Mouse (Mus musculus): Measurements from ENCODE around the gene Pecam1.
"Not testable (repeated sequence)": the region's sequence is repeated elsewhere in the genome, so short reads cannot be mapped to it uniquely, and the experiment has no call there.

Gene Pecam1

GRCm38 (mm10) chr11:106729656-106730055, 20.8 kb downstream of the Pecam1 start:
- DNase-seq (ENCODE audit: low spot score in 2 of 2), result no peak

GRCm38 (mm10) chr11:106728402-106729366, 21.7 kb downstream of the Pecam1 start:
- DNase-seq (ENCODE audit: low spot score in 2 of 2), result no peak

- no peak for DNase-seq (ENCODE audit: low spot score in 2 of 2)
Observed at GRCm38 (mm10) chr11:106727967-106728366, 22.5 kb downstream of the Pecam1 start.

DNA sequence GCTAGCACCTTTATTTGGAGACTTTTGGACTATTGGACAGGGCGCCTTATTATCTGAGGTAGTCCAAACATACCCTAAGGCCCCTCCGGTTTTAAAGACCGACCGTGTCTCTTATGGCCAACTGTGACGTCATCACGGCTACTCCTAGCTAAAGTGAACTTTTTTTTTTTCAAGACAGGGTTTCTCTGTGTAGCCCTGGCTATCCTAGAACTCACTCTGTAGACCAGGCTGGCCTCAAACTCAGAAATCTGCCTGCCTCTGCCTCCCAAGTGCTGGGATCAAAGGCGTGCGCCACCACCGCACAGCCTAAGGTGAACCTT, 25.6 kb downstream of the Pecam1 start:
- not testable (repeated sequence) for DNase-seq (ENCODE audit: low spot score in 2 of 2)

DNA sequence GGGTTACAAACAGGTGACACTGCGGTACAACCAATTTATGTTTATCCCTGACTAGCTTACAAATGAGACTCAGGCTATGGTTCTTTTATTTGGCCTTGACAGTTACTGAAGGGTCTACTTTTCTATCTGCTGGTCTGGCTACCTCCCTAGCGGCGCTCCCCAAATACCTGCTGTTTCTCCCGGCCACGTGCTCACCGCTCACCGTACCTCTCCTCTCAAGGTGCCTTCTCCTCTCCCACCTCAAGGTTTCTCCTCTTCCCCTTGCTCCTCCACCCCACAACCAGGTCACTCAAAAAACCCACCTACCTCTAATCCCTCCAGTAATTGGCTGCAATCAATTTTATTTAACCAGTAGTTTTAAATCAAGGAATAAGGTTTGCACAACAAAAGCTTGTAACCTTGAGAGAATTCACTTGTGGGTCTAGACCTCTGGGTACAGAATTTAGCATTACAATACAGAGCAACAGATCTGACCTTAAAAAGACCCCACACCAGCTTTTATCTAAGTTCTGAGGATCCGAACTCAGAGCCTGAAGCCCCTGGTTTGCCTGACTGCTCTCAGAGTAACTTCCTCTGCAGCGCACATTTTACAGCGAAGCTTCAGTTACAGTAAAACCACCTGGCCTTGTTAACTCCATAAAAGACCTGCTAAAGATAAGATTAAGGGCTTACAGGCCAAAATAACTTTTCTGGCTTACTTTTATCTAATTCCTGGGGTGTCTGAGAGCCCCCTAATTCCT, 26.1 kb downstream of the Pecam1 start:
- DNase-seq (ENCODE audit: low spot score in 2 of 2), result no peak

DNA sequence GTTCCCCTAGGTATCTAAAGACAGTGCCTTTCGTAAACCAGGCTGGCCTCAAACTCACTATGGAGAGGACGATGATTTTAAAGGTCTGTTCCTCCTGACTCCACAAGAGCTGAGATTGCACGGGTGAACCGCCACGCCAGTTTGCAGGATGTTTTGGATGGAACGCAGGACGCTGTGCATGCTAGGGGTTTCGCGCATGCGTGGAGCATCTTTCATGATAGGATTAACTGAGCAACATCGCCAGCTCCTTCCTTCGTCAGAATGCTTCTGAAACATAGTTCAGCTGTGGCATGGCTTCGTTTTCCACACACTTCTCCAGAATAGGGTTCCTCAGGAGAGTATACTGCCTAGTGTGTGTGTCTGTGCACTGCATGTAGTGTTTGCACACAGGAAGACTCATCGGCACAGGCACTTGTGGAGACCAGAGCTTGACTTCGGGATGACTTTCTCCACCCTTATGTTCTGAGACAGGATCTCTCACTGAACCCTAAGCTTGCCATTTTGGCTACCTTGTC, 26.8 kb downstream of the Pecam1 start:
- no peak for DNase-seq (ENCODE audit: low spot score in 2 of 2)

DNA sequence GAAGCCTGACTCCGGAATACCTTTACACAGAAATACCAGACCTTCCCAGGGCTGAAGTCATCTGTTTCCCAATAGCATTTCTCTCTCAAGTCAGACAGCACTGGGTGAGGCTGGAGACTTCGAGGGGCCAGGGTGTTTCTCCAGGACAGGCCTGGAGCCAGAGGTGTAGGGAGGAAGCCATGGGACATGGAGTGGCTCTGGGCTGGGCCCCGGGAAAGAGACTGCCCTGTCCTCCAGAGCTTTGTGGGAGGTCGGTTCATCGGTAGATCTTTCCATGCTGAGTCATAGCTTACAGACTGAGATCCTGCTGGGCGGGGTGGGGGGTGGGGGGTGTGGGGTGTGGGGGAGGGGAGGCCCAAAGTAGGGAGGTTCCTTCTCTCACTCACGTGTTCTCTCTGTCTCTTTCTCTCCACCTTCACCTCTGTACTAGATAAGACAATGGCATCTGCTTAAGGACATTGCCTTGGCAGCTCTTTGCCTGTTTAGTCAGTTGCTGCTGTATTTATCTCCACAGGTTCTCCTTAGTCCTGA, 27.5 kb downstream of the Pecam1 start:
- no peak for DNase-seq (ENCODE audit: low spot score in 2 of 2)

GRCm38 (mm10) chr11:106720379-106720778, 30.0 kb downstream of the Pecam1 start:
- DNase-seq (ENCODE audit: low spot score in 2 of 2), result no peak

DNA sequence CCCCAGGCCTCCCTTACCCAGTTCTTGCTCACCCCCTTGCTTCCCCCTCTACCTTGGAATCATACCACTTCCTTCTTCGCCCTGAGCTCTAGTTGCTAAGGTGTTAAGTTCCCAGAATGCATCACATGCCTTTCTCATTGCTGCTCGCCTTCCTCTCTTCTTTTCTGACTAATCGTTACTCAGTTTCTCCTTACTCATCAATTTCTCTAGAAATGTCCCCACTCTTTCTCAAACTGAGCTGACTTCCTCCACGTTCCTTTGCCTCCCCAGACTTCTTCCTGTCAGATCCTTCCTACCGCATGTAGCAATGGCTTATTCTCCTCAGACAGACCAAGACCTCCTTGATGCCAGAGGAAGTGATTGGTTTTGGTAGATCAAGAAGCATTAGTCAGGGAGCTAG, 33.9 kb downstream of the Pecam1 start:
- no peak for DNase-seq (ENCODE audit: low spot score in 2 of 2)

DNA sequence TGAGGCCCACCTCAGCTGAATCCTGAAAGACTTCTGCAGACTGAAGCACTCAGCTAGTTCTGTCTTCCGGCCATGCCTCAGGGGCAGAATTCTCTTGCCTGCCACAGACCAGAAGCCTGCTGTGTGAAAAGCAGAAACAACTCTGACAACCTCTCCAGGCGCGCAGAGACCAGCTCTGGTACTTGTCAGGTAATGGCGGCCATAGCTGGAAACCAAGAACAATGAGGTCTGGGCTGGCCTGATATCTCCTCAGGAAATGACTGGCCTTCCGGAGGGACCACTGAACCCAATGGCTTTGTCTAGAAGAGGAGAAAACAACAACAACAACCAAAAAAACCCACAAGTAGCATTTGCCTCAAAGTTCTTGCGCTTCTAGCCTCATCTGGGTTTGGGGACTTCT, 35.4 kb downstream of the Pecam1 start:
- no peak for DNase-seq (ENCODE audit: low spot score in 2 of 2)

DNA sequence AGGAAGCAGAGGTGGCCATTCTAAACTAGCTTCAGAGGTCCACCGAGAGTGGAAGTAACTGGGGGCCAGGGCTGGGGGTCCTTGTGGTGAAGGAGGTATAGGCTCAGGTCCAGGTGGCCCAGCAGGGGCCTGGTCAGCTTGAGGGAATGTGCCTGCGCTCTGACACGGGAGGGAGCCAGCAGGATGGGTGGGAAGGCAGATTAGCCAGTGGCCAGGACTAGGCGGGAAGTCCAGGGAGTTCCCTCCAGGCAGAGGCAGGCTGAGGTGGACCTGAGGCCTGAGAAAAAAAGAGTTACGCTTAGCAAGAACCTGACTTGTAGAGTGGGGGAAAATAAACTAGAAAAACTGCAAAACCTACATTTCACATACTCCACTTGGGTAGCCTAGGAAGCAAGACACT, 39.6 kb downstream of the Pecam1 start:
- no peak for DNase-seq (ENCODE audit: low spot score in 2 of 2)

DNA sequence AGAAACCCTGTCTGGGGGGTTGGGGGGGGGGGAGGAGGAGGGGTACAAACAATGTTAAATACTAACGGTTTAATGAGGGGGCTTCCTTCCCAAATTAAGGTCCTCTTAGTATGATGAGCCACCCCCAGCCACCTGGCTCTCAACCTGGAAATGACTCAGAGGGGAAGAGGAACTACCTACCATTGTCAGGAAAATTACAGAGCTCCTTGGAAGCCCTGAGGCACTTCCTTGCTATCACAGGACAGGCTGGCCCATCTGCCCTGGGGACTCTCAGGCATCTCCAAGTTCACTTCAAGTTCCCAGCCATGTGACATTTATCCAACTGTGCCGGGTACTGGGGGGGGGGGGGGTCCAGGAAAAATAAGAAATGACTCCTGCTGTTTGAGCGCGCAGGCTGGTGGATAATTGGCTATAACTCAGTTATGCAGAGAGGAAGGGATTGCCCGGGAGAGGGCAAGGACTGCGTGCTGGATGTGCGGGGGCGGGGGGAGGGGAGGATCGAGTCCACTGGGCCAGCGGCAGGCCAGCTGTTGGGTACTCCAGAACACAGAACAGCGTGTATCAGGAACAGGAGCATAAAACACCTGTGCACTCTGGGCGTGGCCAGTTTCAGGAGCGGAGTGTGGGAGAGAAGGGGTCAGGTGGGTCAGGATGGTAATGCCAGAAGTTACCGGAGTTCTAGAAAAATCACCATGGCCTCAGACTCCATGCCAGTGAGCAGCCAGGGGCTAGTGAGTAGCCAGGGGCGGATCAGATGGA, 41.0 kb downstream of the Pecam1 start:
- DNase-seq (ENCODE audit: low spot score in 2 of 2), result no peak

DNA sequence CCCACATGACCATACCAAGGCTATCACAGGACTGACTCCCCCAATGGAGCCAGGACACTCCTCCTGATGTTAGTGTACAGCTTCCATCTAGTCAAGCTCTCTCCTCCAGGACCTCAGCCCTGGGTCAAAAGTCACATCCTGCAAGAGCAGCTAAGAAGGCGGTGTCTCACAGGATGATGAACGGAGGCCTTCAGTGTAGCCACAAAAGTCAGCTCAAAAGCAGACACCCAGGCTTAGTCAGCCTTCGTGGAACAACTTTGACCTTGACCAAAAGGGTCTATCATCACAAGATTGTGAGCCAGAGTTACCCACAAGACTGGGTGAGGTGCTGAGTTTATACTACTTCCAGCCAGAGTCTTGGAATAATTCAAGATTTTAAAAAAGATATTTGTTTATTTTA, 42.6 kb downstream of the Pecam1 start:
- DNase-seq (ENCODE audit: low spot score in 2 of 2), result no peak

GRCm38 (mm10) chr11:106707085-106707484, 43.3 kb downstream of the Pecam1 start:
- DNase-seq (ENCODE audit: low spot score in 2 of 2), result no peak

DNA sequence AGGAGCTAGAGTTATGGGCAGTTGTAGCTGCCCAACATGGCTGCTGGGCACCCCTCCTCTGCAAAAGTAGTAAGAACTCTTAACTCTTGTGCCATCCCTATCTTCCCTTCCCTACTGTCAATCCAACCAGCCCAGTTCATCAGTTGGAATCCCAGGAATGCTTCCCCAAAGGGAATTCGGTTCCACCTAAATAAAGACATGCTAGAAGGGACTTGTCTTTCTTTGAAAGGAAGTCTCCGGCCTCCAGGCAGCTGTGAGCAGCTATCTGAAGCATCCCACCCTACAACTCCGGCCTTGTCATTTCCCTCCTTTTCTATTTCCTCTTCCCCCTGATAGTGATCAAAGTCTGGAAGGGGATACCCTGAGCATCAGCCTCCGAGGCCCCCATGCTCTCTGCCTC, 44.2 kb downstream of the Pecam1 start:
- no peak for DNase-seq (ENCODE audit: low spot score in 2 of 2)

- no peak for DNase-seq (ENCODE audit: low spot score in 2 of 2)
Observed at GRCm38 (mm10) chr11:106704399-106705111, 45.9 kb downstream of the Pecam1 start.

GRCm38 (mm10) chr11:106703931-106704330, 46.5 kb downstream of the Pecam1 start:
- no peak for DNase-seq (ENCODE audit: low spot score in 2 of 2)

- DNase-seq (ENCODE audit: low spot score in 2 of 2), result no peak
Observed at GRCm38 (mm10) chr11:106702584-106702983, 47.8 kb downstream of the Pecam1 start.

DNA sequence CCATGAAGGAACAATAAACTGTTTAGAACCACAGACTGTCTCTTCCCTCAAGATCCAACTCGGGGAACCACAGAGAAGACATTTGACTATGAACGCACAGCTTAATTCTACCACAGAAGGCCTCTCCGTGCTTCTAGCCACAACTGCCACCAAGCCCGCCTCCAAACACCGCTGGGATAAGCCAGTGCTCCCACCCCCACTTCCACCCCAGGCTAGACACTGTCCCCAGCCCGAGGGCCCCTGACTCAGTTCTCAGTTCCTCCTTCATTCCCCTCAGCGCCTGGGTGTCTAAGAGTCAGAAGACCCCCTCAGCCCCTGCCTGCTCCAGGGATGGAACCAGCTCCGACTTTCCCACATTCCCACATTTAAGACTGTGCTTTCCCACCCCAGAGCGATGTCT, 48.8 kb downstream of the Pecam1 start:
- no peak for DNase-seq (ENCODE audit: low spot score in 2 of 2)

DNA sequence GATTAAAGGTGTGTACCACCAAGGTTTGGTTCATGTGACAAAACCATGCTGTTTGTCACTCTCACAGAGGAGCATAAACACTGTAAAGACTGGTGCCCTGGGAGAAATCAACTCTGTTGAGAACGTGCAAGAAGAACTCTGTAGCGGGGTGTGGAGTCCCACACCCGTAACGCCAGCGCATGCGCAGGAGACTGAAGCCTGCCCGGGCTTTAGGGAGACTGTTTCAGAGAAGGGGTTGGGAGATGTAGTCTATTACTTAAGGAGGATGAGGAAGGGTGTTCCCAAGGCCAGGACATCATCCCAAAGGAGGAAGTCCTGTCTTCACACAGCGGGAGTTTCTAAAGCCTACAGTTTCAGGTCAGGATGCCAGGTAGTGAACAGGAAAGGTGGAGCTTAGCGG, 51.3 kb downstream of the Pecam1 start:
- no peak for DNase-seq (ENCODE audit: low spot score in 2 of 2)

- no peak for DNase-seq (ENCODE audit: low spot score in 2 of 2)
Observed at GRCm38 (mm10) chr11:106698289-106698688, 52.1 kb downstream of the Pecam1 start.

All from cerebellum, postnatal 4 days (tissue).